Mouse (Mus musculus) intestine, embryonic 14.5 days (tissue): ENCODE results near the gene Cd33. TPM values are rescaled to one million over a fixed set of nuclear protein-coding genes. Genes with fewer than 3 reads are reported as not detected.
A peak's percentile ranks its signal among the peaks of the same experiment; 100 is the strongest.

Source experiments
- ATAC-seq: fragments of 200-750 bp; cut with Nextera tagmentation; replicated peaks from 2 replicates; pipeline ENCODE4 v1.8.0; 2017; ENCODE audit warnings: low read depth, moderate number of reproducible peaks, moderate TSS enrichment, moderate library complexity; ENCODE audit not compliant: low FRiP score, low TSS enrichment
- DNase-seq: peaks from one replicate; pipeline ENCODE4 v3.0.0-alpha.2; 2018; ENCODE audit warnings: low spot score
- H3K27ac ChIP-seq: fragments of 300-500 bp; sonication (generic); 2 replicates; pipeline ENCODE4 v1.5.1; 2014; ENCODE audit warnings: low read depth, mild to moderate bottlenecking, control low read depth
- H3K27me3 ChIP-seq: fragments of 300-500 bp; sonication (generic); replicated peaks from 2 replicates; pipeline ENCODE4 v1.6.1; 2014; ENCODE audit warnings: low read length, control low read depth; ENCODE audit not compliant: control insufficient read depth, insufficient read depth
- H3K36me3 ChIP-seq: fragments of 300-500 bp; sonication (generic); 2 replicates; pipeline ENCODE4 v1.6.1; 2014; ENCODE audit warnings: low read length, control low read depth; ENCODE audit not compliant: control insufficient read depth, insufficient read depth
- H3K4me1 ChIP-seq: fragments of 300-500 bp; sonication (generic); replicated peaks from 2 replicates; pipeline ENCODE4 v1.6.1; 2014; ENCODE audit warnings: low read length, control low read depth, mixed read lengths; ENCODE audit not compliant: control insufficient read depth, insufficient read depth
- H3K4me2 ChIP-seq: fragments of 300-500 bp; sonication (generic); 2 replicates; pipeline ENCODE4 v1.6.1; 2014; ENCODE audit warnings: low read length
- H3K4me3 ChIP-seq: fragments of 300-500 bp; sonication (generic); 2 replicates; pipeline ENCODE4 v1.5.1; 2014; ENCODE audit warnings: low read depth, low read length, control low read depth, mixed read lengths
- H3K9ac ChIP-seq: fragments of 300-500 bp; sonication (generic); 2 replicates; pipeline ENCODE4 v1.6.1; 2014; ENCODE audit warnings: mild to moderate bottlenecking, low read length
- H3K9me3 ChIP-seq: fragments of 300-500 bp; sonication (generic); 2 replicates; pipeline ENCODE4 v1.6.1; 2016; ENCODE audit warnings: low read length, control low read depth; ENCODE audit not compliant: control insufficient read depth
- WGBS: fragments of 180-500 bp; shearing (Covaris S2); extraction: QIAGEN DNeasy Blood & Tissue Kit; methylation state at CpG from one replicate; pipeline ENCODE4 v1.1.7; 2014; 5-methylcytosine and 5-hydroxymethylcytosine counted together
- polyA plus RNA-seq: library from polyadenylated mRNA; unstranded; fragments of >200 nt; fragmentation: Nextera tagmentation; extraction: Ambion mirVana; gene quantifications from 2 replicates; pipeline ENCODE4 v1.2.1, GENCODE M21; 2014

Gene Cd33
- polyA plus RNA-seq, 1 experiment from 2014 or later, result 2.0 TPM

DNA sequence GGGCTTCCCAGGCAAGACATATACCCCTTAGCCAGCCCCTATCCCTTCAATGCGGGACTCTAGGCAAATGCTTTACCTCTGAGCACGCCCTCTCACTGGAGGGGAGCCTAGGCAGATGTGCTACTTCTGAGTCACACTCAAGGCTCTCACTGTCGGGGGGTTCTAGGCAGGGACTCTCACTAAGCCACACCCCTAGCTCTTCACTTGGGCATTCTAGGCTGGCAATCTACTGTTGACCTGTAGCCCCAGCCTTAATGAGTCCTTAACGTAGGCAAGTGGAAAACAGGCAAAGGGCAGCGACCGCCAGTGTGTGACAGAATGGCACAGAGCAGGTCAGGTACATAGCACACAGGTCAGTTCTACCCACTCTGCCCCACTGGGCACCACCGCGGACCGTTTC is 53.4 kb downstream of the Cd33 start:
- WGBS, result 60% methylated on average over 9 of the region's 9 CpGs
- ATAC-seq, result no peak
- peaks cover 9% of the 10 kb centered on the region; the same call in 1 of the 2 replicates for H3K27me3 ChIP-seq

DNA sequence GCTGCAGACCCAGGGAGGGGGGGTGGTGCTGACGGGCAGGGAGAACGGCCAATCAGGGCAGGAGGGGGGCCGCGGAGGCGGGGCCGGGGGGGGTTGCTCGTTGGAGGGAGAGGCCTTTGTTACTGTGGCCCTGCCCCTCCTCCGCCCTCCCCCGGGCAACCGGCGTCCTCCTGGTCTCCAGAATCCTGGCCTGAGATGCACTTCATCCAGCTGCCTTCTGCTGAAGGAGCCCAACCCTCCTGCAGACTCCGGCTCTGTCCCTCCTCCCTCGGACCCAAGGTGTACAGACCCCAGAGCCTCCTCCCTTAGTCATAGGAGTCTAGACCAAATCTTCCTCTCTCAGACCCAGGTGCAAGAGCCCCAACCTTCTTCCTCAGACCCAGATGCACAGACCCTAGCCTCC is 54.0 kb downstream of the Cd33 start:
- 3% methylated on average over 3 of the region's 13 CpGs for WGBS
- ATAC-seq, result peak; percentile 80
- peak overlapping the region; percentile 44 for H3K9ac ChIP-seq

More for the DNA sequence above, 53.4 kb downstream of the Cd33 start:
- H3K9me3 ChIP-seq, result no peaks in the 10 kb centered on the region
- H3K9ac ChIP-seq, result no peak overlapping the region
- H3K4me1 ChIP-seq, result no peaks in the 10 kb centered on the region
- no peak overlapping the region for H3K4me3 ChIP-seq
- no peak overlapping the region for H3K27ac ChIP-seq
- DNase-seq, result no peak
- no peaks in the 10 kb centered on the region for H3K36me3 ChIP-seq
- no peak overlapping the region for H3K4me2 ChIP-seq

GRCm38 (mm10) chr7:43489631-43490125 is 54.5 kb downstream of the Cd33 start, which contains the start of gene Iglon5:
Gene Iglon5 (minus strand): TSS chr7:43490075.
- ATAC-seq, result peak; percentile 37; the same call in 1 of the 2 replicates
- WGBS, result 1% methylated on average over 14 of the region's 41 CpGs
- H3K27me3 ChIP-seq, result peaks cover 2% of the 10 kb centered on the region; the same call in 1 of the 2 replicates
- H3K36me3 ChIP-seq, result no peaks in the 10 kb centered on the region
- H3K9me3 ChIP-seq, result no peaks in the 10 kb centered on the region
- DNase-seq, result no peak
- no peak within 1 kb of the TSS for H3K27ac ChIP-seq
- H3K4me3 ChIP-seq, result peak within 1 kb of the TSS; percentile 46
- H3K9ac ChIP-seq, result peak within 1 kb of the TSS; percentile 44
- H3K4me2 ChIP-seq, result peak within 1 kb of the TSS; percentile 58
- no peaks in the 10 kb centered on the region for H3K4me1 ChIP-seq

More for the DNA sequence above, 54.0 kb downstream of the Cd33 start:
- H3K9me3 ChIP-seq, result no peaks in the 10 kb centered on the region
- H3K27me3 ChIP-seq, result peaks cover 6% of the 10 kb centered on the region; the same call in 1 of the 2 replicates
- H3K27ac ChIP-seq, result no peak overlapping the region
- peak; percentile 72 for DNase-seq
- H3K4me3 ChIP-seq, result peak overlapping the region; percentile 46
- no peaks in the 10 kb centered on the region for H3K4me1 ChIP-seq
- peak overlapping the region; percentile 58 for H3K4me2 ChIP-seq
- H3K36me3 ChIP-seq, result no peaks in the 10 kb centered on the region

GRCm38 (mm10) chr7:43488646-43489045 is 55.6 kb downstream of the Cd33 start:
- ATAC-seq, result no peak
- peaks cover 2% of the 10 kb centered on the region; the same call in 1 of the 2 replicates for H3K27me3 ChIP-seq
- no peak overlapping the region for H3K9ac ChIP-seq
- no peaks in the 10 kb centered on the region for H3K36me3 ChIP-seq
- H3K4me2 ChIP-seq, result no peak overlapping the region
- no peaks in the 10 kb centered on the region for H3K4me1 ChIP-seq
- no peak overlapping the region for H3K27ac ChIP-seq
- H3K9me3 ChIP-seq, result no peaks in the 10 kb centered on the region
- no peak overlapping the region for H3K4me3 ChIP-seq
- no peak for DNase-seq
- WGBS, result 43% methylated on average over 5 of the region's 5 CpGs

- Histone ChIP-seq H3K27me3 (peaks cover 6% of the 10 kb centered on the region; the same call in 1 of the 2 replicates), H3K27ac (no peak overlapping the region), H3K36me3 (no peaks in the 10 kb centered on the region), H3K4me3 (no peak overlapping the region), H3K4me1 (no peaks in the 10 kb centered on the region), H3K4me2 (no peak overlapping the region), H3K9ac (no peak overlapping the region), H3K9me3 (no peaks in the 10 kb centered on the region)
- WGBS, result 6% methylated on average over 10 of the region's 10 CpGs
- ATAC-seq (no peak), DNase-seq (peak; percentile 73)
Measured at GRCm38 (mm10) chr7:43483236-43483635, 61.0 kb downstream of the Cd33 start.

GRCm38 (mm10) chr7:43482090-43482716 is 62.0 kb downstream of the Cd33 start:
- no peak overlapping the region for H3K9ac ChIP-seq
- no peak overlapping the region for H3K4me3 ChIP-seq
- no peak overlapping the region for H3K27ac ChIP-seq
- no peaks in the 10 kb centered on the region for H3K4me1 ChIP-seq
- 62% methylated on average over 8 of the region's 8 CpGs for WGBS
- no peaks in the 10 kb centered on the region for H3K9me3 ChIP-seq
- H3K27me3 ChIP-seq, result peaks cover 16% of the 10 kb centered on the region
- DNase-seq, result no peak
- no peak overlapping the region for H3K4me2 ChIP-seq
- 0 out of 2 replicates have a peak, but pooled peaks have one; percentile 30 for ATAC-seq
- no peaks in the 10 kb centered on the region for H3K36me3 ChIP-seq

DNA sequence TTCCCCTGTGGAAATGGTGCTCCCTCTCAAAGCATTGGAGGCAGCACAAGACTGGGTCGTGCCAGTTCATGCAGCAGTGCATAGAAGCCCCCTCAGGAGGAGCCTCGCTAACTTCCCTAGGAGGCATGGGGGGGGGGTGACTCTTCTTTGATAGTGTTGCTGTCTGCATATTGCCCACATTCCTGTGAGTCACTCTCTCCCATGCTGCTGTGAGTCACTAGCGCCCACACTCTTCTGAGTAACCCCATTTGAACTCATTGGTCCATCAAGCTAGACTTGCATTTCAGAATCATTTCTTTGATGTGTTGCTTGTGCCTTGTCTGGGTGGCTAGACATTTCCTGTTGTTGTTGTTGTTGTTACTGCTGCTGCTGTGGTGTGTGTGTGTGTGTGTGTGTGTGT is 63.0 kb downstream of the Cd33 start:
- ATAC-seq, result no peak

GRCm38 (mm10) chr7:43476376-43476775 is 67.9 kb downstream of the Cd33 start:
- Histone ChIP-seq H3K4me3 (no peak overlapping the region), H3K4me2 (no peak overlapping the region), H3K27me3 (peaks cover 42% of the 10 kb centered on the region), H3K9me3 (no peaks in the 10 kb centered on the region), H3K36me3 (no peaks in the 10 kb centered on the region), H3K27ac (no peak overlapping the region), H3K4me1 (no peaks in the 10 kb centered on the region), H3K9ac (no peak overlapping the region)
- no peak for DNase-seq
- ATAC-seq, result no peak
- 5% methylated on average over 13 of the region's 13 CpGs for WGBS

More for the DNA sequence above, 63.0 kb downstream of the Cd33 start:
- no peak overlapping the region for H3K4me2 ChIP-seq
- DNase-seq, result no peak
- 69% methylated on average over 3 of the region's 3 CpGs for WGBS
- H3K9me3 ChIP-seq, result no peaks in the 10 kb centered on the region
- H3K4me1 ChIP-seq, result no peaks in the 10 kb centered on the region
- no peak overlapping the region for H3K4me3 ChIP-seq
- H3K36me3 ChIP-seq, result no peaks in the 10 kb centered on the region
- no peak overlapping the region for H3K27ac ChIP-seq
- H3K27me3 ChIP-seq, result peaks cover 26% of the 10 kb centered on the region
- H3K9ac ChIP-seq, result no peak overlapping the region

GRCm38 (mm10) chr7:43475706-43476105 is 68.5 kb downstream of the Cd33 start:
- H3K4me2 ChIP-seq, result no peak overlapping the region
- H3K27me3 ChIP-seq, result peaks cover 42% of the 10 kb centered on the region
- no peaks in the 10 kb centered on the region for H3K4me1 ChIP-seq
- H3K9ac ChIP-seq, result no peak overlapping the region
- H3K4me3 ChIP-seq, result no peak overlapping the region
- 0 out of 2 replicates have a peak, but pooled peaks have one; percentile 24 for ATAC-seq
- no peaks in the 10 kb centered on the region for H3K9me3 ChIP-seq
- 14% methylated on average over 23 of the region's 23 CpGs for WGBS
- no peak overlapping the region for H3K27ac ChIP-seq
- no peak for DNase-seq
- H3K36me3 ChIP-seq, result no peaks in the 10 kb centered on the region
